Mouse (Mus musculus) lung, postnatal 0 days (tissue): ENCODE results near the gene Rnf13.

Experiments used
- CTCF ChIP-seq: IDR thresholded peaks from 2 replicates; pipeline ENCODE4 v1.5.1; 2016; ENCODE audit warnings: antibody characterized with exemption, mild to moderate bottlenecking
- EP300 ChIP-seq: IDR thresholded peaks from 2 replicates; pipeline ENCODE4 v1.6.1; 2016; ENCODE audit warnings: antibody characterized with exemption, mild to moderate bottlenecking, control low read depth

- TF ChIP-seq CTCF (no peak), EP300 (no peak)
Measured at GRCm38 (mm10) chr3:57847760-57848185, 111.9 kb downstream of the Rnf13 start, which contains the start of gene Pfn2.
